Mouse (Mus musculus): ENCODE data around the gene Lcn11. TPM values are rescaled to one million over a fixed set of nuclear protein-coding genes. Genes with fewer than 3 reads are reported as not detected.

Lcn11 gene
- polyA plus RNA-seq, 1 experiment from 2014 or later = not detected

Other genes starting within 250 kb of the Lcn11 start
- 30.5 and 33.2 TPM in 2 replicates for gene Traf2, start 230.1 kb upstream of the Lcn11 start, polyA plus RNA-seq (2014; fragmentation: Nextera tagmentation; extraction: Ambion mirVana)
- gene Edf1, start 219.2 kb upstream of the Lcn11 start, polyA plus RNA-seq (2014; fragmentation: Nextera tagmentation; extraction: Ambion mirVana) = 342 and 346 TPM in 2 replicates
- 3.6 and 5.5 TPM in 2 replicates for gene Mamdc4, start 202.2 kb upstream of the Lcn11 start, polyA plus RNA-seq (2014; fragmentation: Nextera tagmentation; extraction: Ambion mirVana)
- 225 and 231 TPM in 2 replicates for gene Phpt1, start 201.8 kb upstream of the Lcn11 start, polyA plus RNA-seq (2014; fragmentation: Nextera tagmentation; extraction: Ambion mirVana)
- 0.70 and 1.3 TPM in 2 replicates for gene Ajm1, start 195.3 kb upstream of the Lcn11 start, polyA plus RNA-seq (2014; fragmentation: Nextera tagmentation; extraction: Ambion mirVana)
- 67.2 and 69.0 TPM in 2 replicates for gene Rabl6, start 168.5 kb upstream of the Lcn11 start, polyA plus RNA-seq (2014; fragmentation: Nextera tagmentation; extraction: Ambion mirVana)
- 0.19 and 0.24 TPM in 2 replicates for gene Ccdc183, start 159.3 kb upstream of the Lcn11 start, polyA plus RNA-seq (2014; fragmentation: Nextera tagmentation; extraction: Ambion mirVana)
- 25.5 and 26.3 TPM in 2 replicates for gene Tmem141, start 155.0 kb upstream of the Lcn11 start, polyA plus RNA-seq (2014; fragmentation: Nextera tagmentation; extraction: Ambion mirVana)
- 0.98 and 1.4 TPM in 2 replicates for gene Fcna, start 149.0 kb upstream of the Lcn11 start, polyA plus RNA-seq (2014; fragmentation: Nextera tagmentation; extraction: Ambion mirVana)
- gene Lcn8, start 123.9 kb upstream of the Lcn11 start, polyA plus RNA-seq (2014; fragmentation: Nextera tagmentation; extraction: Ambion mirVana) = not detected in 2 replicates
- gene Lcn5, start 119.1 kb upstream of the Lcn11 start, polyA plus RNA-seq (2014; fragmentation: Nextera tagmentation; extraction: Ambion mirVana) = not detected in 2 replicates
- gene Lcn6, start 100.2 kb upstream of the Lcn11 start, polyA plus RNA-seq (2014; fragmentation: Nextera tagmentation; extraction: Ambion mirVana) = not detected in 2 replicates
- not detected in 2 replicates for gene Lcn10, start 94.3 kb upstream of the Lcn11 start, polyA plus RNA-seq (2014; fragmentation: Nextera tagmentation; extraction: Ambion mirVana)
- not detected in 2 replicates for gene Obp2a, start 77.0 kb upstream of the Lcn11 start, polyA plus RNA-seq (2014; fragmentation: Nextera tagmentation; extraction: Ambion mirVana)
- gene Bmyc, start 70.3 kb upstream of the Lcn11 start, polyA plus RNA-seq (2014; fragmentation: Nextera tagmentation; extraction: Ambion mirVana) = 72.0 and 74.9 TPM in 2 replicates
- not detected in 2 replicates for gene Obp2b, start 40.0 kb upstream of the Lcn11 start, polyA plus RNA-seq (2014; fragmentation: Nextera tagmentation; extraction: Ambion mirVana)
- not detected in 2 replicates for gene Lcn3, start 11.4 kb upstream of the Lcn11 start, polyA plus RNA-seq (2014; fragmentation: Nextera tagmentation; extraction: Ambion mirVana)
- gene Gm13539, start 5.2 kb downstream of the Lcn11 start, polyA plus RNA-seq (2014; fragmentation: Nextera tagmentation; extraction: Ambion mirVana) = not detected in 2 replicates
- gene Glt6d1, start 38.8 kb downstream of the Lcn11 start, polyA plus RNA-seq (2014; fragmentation: Nextera tagmentation; extraction: Ambion mirVana) = not detected in 2 replicates
- not detected in 2 replicates for gene Lcn9, start 46.1 kb downstream of the Lcn11 start, polyA plus RNA-seq (2014; fragmentation: Nextera tagmentation; extraction: Ambion mirVana)
- gene Sohlh1, start 70.2 kb downstream of the Lcn11 start, polyA plus RNA-seq (2014; fragmentation: Nextera tagmentation; extraction: Ambion mirVana) = not detected in 2 replicates
- 0.59 and 0.80 TPM in 2 replicates for gene Kcnt1, start 86.7 kb downstream of the Lcn11 start, polyA plus RNA-seq (2014; fragmentation: Nextera tagmentation; extraction: Ambion mirVana)
- 15.7 and 16.3 TPM in 2 replicates for gene Camsap1, start 206.3 kb downstream of the Lcn11 start, polyA plus RNA-seq (2014; fragmentation: Nextera tagmentation; extraction: Ambion mirVana)
- gene Ubac1, start 244.7 kb downstream of the Lcn11 start, polyA plus RNA-seq (2014; fragmentation: Nextera tagmentation; extraction: Ambion mirVana) = 82.8 and 86.4 TPM in 2 replicates